Mouse (Mus musculus): ENCODE results near the gene Dnah8. TPM values are rescaled to one million over a fixed set of nuclear protein-coding genes. Genes with fewer than 3 reads are reported as not detected.

The Dnah8 gene
- polyA plus RNA-seq, 1 experiment from 2014 or later, result 0.43 TPM

- H3K27ac ChIP-seq, result no peak overlapping the region
- no peak for DNase-seq (ENCODE audit: low spot score)
- ATAC-seq (replicated peaks; ENCODE audit: low FRiP score, low read depth), result no peak
- WGBS, result 29% methylated on average over 6 of the region's 6 CpGs
- no peak overlapping the region for H3K9ac ChIP-seq (ENCODE audit: low read depth, low read length)
- TF ChIP-seq CTCF (IDR thresholded peaks at IDR 0.05; ENCODE audit: low read depth), result no peak
- H3K4me3 ChIP-seq (replicated peaks; ENCODE audit: low read depth, low read length), result no peak overlapping the region
- no peaks in the 10 kb centered on the region for H3K9me3 ChIP-seq (replicated peaks; ENCODE audit: low read length)
- no peak overlapping the region for H3K4me2 ChIP-seq (ENCODE audit: low read length)
- H3K4me1 ChIP-seq (replicated peaks; ENCODE audit: insufficient read depth, low read length), result no peaks in the 10 kb centered on the region
- no peaks in the 10 kb centered on the region for H3K27me3 ChIP-seq (ENCODE audit: insufficient read depth, low read length)
- H3K36me3 ChIP-seq (ENCODE audit: insufficient read depth, low read length), result no peaks in the 10 kb centered on the region
Measured at GRCm38 (mm10) chr17:30878626-30879025, 254.5 kb downstream of the Dnah8 start.

GRCm38 (mm10) chr17:30880391-30880790 lies 256.2 kb downstream of the Dnah8 start:
- H3K9me3 ChIP-seq (replicated peaks; ENCODE audit: low read length), result no peaks in the 10 kb centered on the region
- no peaks in the 10 kb centered on the region for H3K4me1 ChIP-seq (replicated peaks; ENCODE audit: insufficient read depth, low read length)
- 87% methylated on average over 3 of the region's 3 CpGs for WGBS
- no peak for ATAC-seq (replicated peaks; ENCODE audit: low FRiP score, low read depth)
- H3K9ac ChIP-seq (ENCODE audit: low read depth, low read length), result no peak overlapping the region
- TF ChIP-seq CTCF (IDR thresholded peaks at IDR 0.05; ENCODE audit: low read depth), result no peak
- no peak overlapping the region for H3K27ac ChIP-seq
- no peaks in the 10 kb centered on the region for H3K36me3 ChIP-seq (ENCODE audit: insufficient read depth, low read length)
- H3K4me3 ChIP-seq (replicated peaks; ENCODE audit: low read depth, low read length), result no peak overlapping the region
- H3K27me3 ChIP-seq (ENCODE audit: insufficient read depth, low read length), result no peaks in the 10 kb centered on the region
- no peak for DNase-seq (ENCODE audit: low spot score)
- H3K4me2 ChIP-seq (ENCODE audit: low read length), result no peak overlapping the region

- ATAC-seq (replicated peaks; ENCODE audit: low FRiP score, low read depth) (no peak), DNase-seq (ENCODE audit: low spot score) (no peak)
- no peak overlapping the region for H3K27ac ChIP-seq
- no peaks in the 10 kb centered on the region for H3K27me3 ChIP-seq (ENCODE audit: insufficient read depth, low read length)
- 55% methylated on average over 2 of the region's 2 CpGs for WGBS
- no peaks in the 10 kb centered on the region for H3K4me1 ChIP-seq (replicated peaks; ENCODE audit: insufficient read depth, low read length)
- H3K36me3 ChIP-seq (ENCODE audit: insufficient read depth, low read length), result no peaks in the 10 kb centered on the region
- TF ChIP-seq CTCF (IDR thresholded peaks at IDR 0.05; ENCODE audit: low read depth), result no peak
- no peak overlapping the region for H3K9ac ChIP-seq (ENCODE audit: low read depth, low read length)
- H3K4me2 ChIP-seq (ENCODE audit: low read length), result no peak overlapping the region
- H3K9me3 ChIP-seq (replicated peaks; ENCODE audit: low read length), result no peaks in the 10 kb centered on the region
- H3K4me3 ChIP-seq (replicated peaks; ENCODE audit: low read depth, low read length), result no peak overlapping the region
Measured at GRCm38 (mm10) chr17:30881001-30881400, 256.8 kb downstream of the Dnah8 start.

- Histone ChIP-seq H3K4me1 (replicated peaks; ENCODE audit: insufficient read depth, low read length) (no peaks in the 10 kb centered on the region), H3K27me3 (ENCODE audit: insufficient read depth, low read length) (no peaks in the 10 kb centered on the region), H3K4me2 (ENCODE audit: low read length) (no peak overlapping the region), H3K9ac (ENCODE audit: low read depth, low read length) (no peak overlapping the region), H3K4me3 (replicated peaks; ENCODE audit: low read depth, low read length) (no peak overlapping the region), H3K9me3 (replicated peaks; ENCODE audit: low read length) (no peaks in the 10 kb centered on the region), H3K27ac (no peak overlapping the region), H3K36me3 (ENCODE audit: insufficient read depth, low read length) (no peaks in the 10 kb centered on the region)
- ATAC-seq (replicated peaks; ENCODE audit: low FRiP score, low read depth), result no peak
- 4% methylated on average over 6 of the region's 6 CpGs for WGBS
- no peak for DNase-seq (ENCODE audit: low spot score)
- TF ChIP-seq CTCF (IDR thresholded peaks at IDR 0.05; ENCODE audit: low read depth), result no peak
Measured at GRCm38 (mm10) chr17:30882206-30882605, 258.1 kb downstream of the Dnah8 start.

GRCm38 (mm10) chr17:30883534-30883933 lies 259.4 kb downstream of the Dnah8 start:
- H3K27ac ChIP-seq, result no peak overlapping the region
- WGBS, result 43% methylated on average over 8 of the region's 8 CpGs
- H3K4me2 ChIP-seq (ENCODE audit: low read length), result no peak overlapping the region
- TF ChIP-seq CTCF (IDR thresholded peaks at IDR 0.05; ENCODE audit: low read depth), result no peak
- H3K36me3 ChIP-seq (ENCODE audit: insufficient read depth, low read length), result no peaks in the 10 kb centered on the region
- DNase-seq (ENCODE audit: low spot score) (no peak), ATAC-seq (replicated peaks; ENCODE audit: low FRiP score, low read depth) (no peak)
- H3K9ac ChIP-seq (ENCODE audit: low read depth, low read length), result no peak overlapping the region
- no peaks in the 10 kb centered on the region for H3K4me1 ChIP-seq (replicated peaks; ENCODE audit: insufficient read depth, low read length)
- no peak overlapping the region for H3K4me3 ChIP-seq (replicated peaks; ENCODE audit: low read depth, low read length)
- H3K27me3 ChIP-seq (ENCODE audit: insufficient read depth, low read length), result no peaks in the 10 kb centered on the region
- H3K9me3 ChIP-seq (replicated peaks; ENCODE audit: low read length), result no peaks in the 10 kb centered on the region

- Histone ChIP-seq H3K9me3 (replicated peaks; ENCODE audit: low read length) (no peaks in the 10 kb centered on the region), H3K27me3 (ENCODE audit: insufficient read depth, low read length) (no peaks in the 10 kb centered on the region), H3K9ac (ENCODE audit: low read depth, low read length) (no peak overlapping the region), H3K27ac (no peak overlapping the region), H3K4me2 (ENCODE audit: low read length) (no peak overlapping the region), H3K36me3 (ENCODE audit: insufficient read depth, low read length) (no peaks in the 10 kb centered on the region), H3K4me3 (replicated peaks; ENCODE audit: low read depth, low read length) (no peak overlapping the region), H3K4me1 (replicated peaks; ENCODE audit: insufficient read depth, low read length) (no peaks in the 10 kb centered on the region)
- 13% methylated on average over 1 of the region's 1 CpGs for WGBS
- ATAC-seq (replicated peaks; ENCODE audit: low FRiP score, low read depth), result no peak
- no peak for TF ChIP-seq CTCF (IDR thresholded peaks at IDR 0.05; ENCODE audit: low read depth)
- no peak for DNase-seq (ENCODE audit: low spot score)
Measured at GRCm38 (mm10) chr17:30892086-30892485, 267.9 kb downstream of the Dnah8 start.

- H3K27ac ChIP-seq, result no peak overlapping the region
- ATAC-seq (replicated peaks; ENCODE audit: low FRiP score, low read depth) (no peak), DNase-seq (ENCODE audit: low spot score) (no peak)
- no peaks in the 10 kb centered on the region for H3K36me3 ChIP-seq (ENCODE audit: insufficient read depth, low read length)
- 55% methylated on average over 2 of the region's 2 CpGs for WGBS
- peak; percentile 51 for TF ChIP-seq CTCF (IDR thresholded peaks at IDR 0.05; ENCODE audit: low read depth)
- H3K27me3 ChIP-seq (ENCODE audit: insufficient read depth, low read length), result no peaks in the 10 kb centered on the region
- H3K4me2 ChIP-seq (ENCODE audit: low read length), result no peak overlapping the region
- no peaks in the 10 kb centered on the region for H3K9me3 ChIP-seq (replicated peaks; ENCODE audit: low read length)
- H3K4me3 ChIP-seq (replicated peaks; ENCODE audit: low read depth, low read length), result no peak overlapping the region
- no peak overlapping the region for H3K9ac ChIP-seq (ENCODE audit: low read depth, low read length)
- no peaks in the 10 kb centered on the region for H3K4me1 ChIP-seq (replicated peaks; ENCODE audit: insufficient read depth, low read length)
Measured at GRCm38 (mm10) chr17:30892730-30893129, 268.6 kb downstream of the Dnah8 start.
